Mouse (Mus musculus) right cerebral cortex, postnatal 14 days (tissue): ENCODE results near the gene Ear14.

Source experiments
- DNase-seq: peaks from one replicate; pipeline ENCODE4 v3.0.0; 2022

Gene Ear14

DNA sequence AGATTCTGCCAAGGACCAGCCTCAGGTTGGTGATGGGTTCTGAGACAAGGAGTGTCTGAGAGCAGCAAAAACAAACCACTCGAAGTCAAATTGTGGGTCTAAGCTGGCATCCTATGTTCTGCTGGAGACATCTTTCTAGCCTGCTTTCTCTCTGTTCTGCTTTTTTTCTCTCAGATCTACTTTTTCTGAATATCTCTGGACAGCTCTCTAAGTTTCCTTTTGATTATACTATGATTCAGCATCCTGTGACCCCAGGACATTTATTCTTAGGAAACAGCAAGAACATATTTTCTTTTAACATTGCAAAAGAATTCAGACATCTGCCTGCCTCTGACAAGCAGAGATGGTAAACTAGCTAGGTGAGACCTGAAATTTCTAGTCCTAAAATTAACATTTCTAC is 50.4 kb downstream of the Ear14 start:
- no peak for DNase-seq
